Mouse (Mus musculus) forebrain, embryonic 11.5 days (tissue): ENCODE measurements at regions not wholly inside any gene's neighbourhood (a gene's known extent, or its start where the extent isn't known, plus 50 kb on each side); places are given as distances from the start of the nearest gene placed in this dataset.

Experiments
- ATAC-seq: fragments of 200-750 bp; cut with Nextera tagmentation; replicated peaks from 2 replicates; pipeline ENCODE4 v1.8.0; 2017; ENCODE audit warnings: moderate TSS enrichment; ENCODE audit not compliant: low FRiP score
- DNase-seq: peaks from one replicate; pipeline ENCODE4 v3.0.0-alpha.2; 2017; ENCODE audit warnings: low spot score
- H3K27ac ChIP-seq: fragments of 300-500 bp; sonication (generic); 2 replicates; pipeline ENCODE4 v1.5.1; 2014; ENCODE audit warnings: low read depth, low read length
- H3K27me3 ChIP-seq: fragments of 300-500 bp; sonication (generic); 2 replicates; pipeline ENCODE4 v1.6.1; 2014; ENCODE audit warnings: mild to moderate bottlenecking, low read length, mixed read lengths; ENCODE audit not compliant: control insufficient read depth, insufficient read depth
- H3K36me3 ChIP-seq: fragments of 300-500 bp; sonication (generic); 2 replicates; pipeline ENCODE4 v1.6.1; 2014; ENCODE audit warnings: mild to moderate bottlenecking, low read length, moderate library complexity, mixed read lengths; ENCODE audit not compliant: control insufficient read depth, insufficient read depth
- H3K4me1 ChIP-seq: fragments of 300-500 bp; sonication (generic); replicated peaks from 2 replicates; pipeline ENCODE4 v1.6.1; 2014; ENCODE audit warnings: low read length, mixed read lengths; ENCODE audit not compliant: control insufficient read depth, insufficient read depth
- H3K4me2 ChIP-seq: fragments of 300-500 bp; sonication (generic); 2 replicates; pipeline ENCODE4 v1.6.1; 2014; ENCODE audit warnings: low read depth, mild to moderate bottlenecking, low read length, moderate library complexity, mixed read lengths; ENCODE audit not compliant: severe bottlenecking
- H3K4me3 ChIP-seq: fragments of 300-500 bp; sonication (generic); 2 replicates; pipeline ENCODE4 v1.5.1; 2014; ENCODE audit warnings: low read depth, low read length
- H3K9ac ChIP-seq: fragments of 300-500 bp; sonication (generic); 2 replicates; pipeline ENCODE4 v1.6.1; 2014; ENCODE audit warnings: low read length
- H3K9me3 ChIP-seq: fragments of 300-500 bp; sonication (generic); 2 replicates; pipeline ENCODE4 v1.6.1; 2016; ENCODE audit warnings: low read length, mixed read lengths; ENCODE audit not compliant: control insufficient read depth
- WGBS: fragments of 180-500 bp; shearing (Covaris S2); extraction: QIAGEN DNeasy Blood & Tissue Kit; methylation state at CpG from one replicate; pipeline ENCODE4 v1.1.7; 2014; 5-methylcytosine and 5-hydroxymethylcytosine counted together

DNA sequence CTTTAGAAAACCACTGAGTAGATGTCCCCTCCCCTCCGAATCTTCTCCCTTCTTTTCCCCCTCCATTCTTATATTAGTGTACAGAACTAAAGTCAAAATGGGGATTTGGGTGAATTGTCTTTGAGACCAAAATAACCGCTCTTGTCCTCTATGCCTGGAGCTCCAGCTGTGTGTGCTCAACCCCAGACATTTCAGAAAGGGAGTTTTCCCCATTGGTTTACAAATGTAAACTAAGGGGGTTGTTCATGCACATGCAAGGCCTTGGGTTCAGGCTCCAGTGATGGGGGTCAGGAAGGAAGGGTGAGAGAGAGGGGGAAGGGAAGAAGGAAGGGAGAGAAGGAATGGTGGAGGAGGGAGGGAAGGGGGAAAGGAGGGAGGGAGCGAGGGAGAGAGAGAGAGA lies 117.8 kb upstream of the Mycn start:
- ATAC-seq (no peak), DNase-seq (no peak)
- no peaks in the 10 kb centered on the region for H3K4me1 ChIP-seq
- H3K4me2 ChIP-seq: no peak overlapping the region
- H3K9ac ChIP-seq: no peak overlapping the region
- no peaks in the 10 kb centered on the region for H3K36me3 ChIP-seq
- H3K9me3 ChIP-seq: no peaks in the 10 kb centered on the region; the same call in 1 of the 2 replicates
- no peak overlapping the region for H3K4me3 ChIP-seq
- WGBS: 80% methylated on average over 2 of the region's 3 CpGs
- no peak overlapping the region for H3K27ac ChIP-seq
- H3K27me3 ChIP-seq: no peaks in the 10 kb centered on the region

DNA sequence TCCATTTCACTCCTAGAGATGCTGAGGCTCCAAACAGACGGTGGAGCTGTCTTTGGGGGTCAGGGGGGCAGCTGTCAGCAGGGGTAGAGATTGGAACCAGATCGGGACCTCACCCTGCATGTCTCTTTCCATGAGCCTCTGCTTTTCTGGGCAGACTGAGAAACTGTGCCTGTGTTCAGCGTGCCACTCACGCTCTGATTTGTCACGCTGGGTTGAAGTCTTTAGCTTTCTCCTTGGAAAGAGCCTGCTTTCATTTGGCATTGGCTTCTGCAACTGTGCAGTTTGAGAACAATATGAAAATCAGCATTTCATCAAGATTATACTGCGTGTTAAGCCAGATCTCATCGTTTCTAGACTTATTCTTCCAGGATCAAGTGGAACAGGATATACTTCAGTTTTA lies 114.5 kb upstream of the Mycn start:
- Histone ChIP-seq H3K9me3 (no peaks in the 10 kb centered on the region; the same call in 1 of the 2 replicates), H3K27me3 (no peaks in the 10 kb centered on the region), H3K27ac (no peak overlapping the region), H3K36me3 (no peaks in the 10 kb centered on the region), H3K4me2 (no peak overlapping the region), H3K4me1 (peaks cover 2% of the 10 kb centered on the region; the same call in 1 of the 2 replicates), H3K4me3 (no peak overlapping the region), H3K9ac (no peak overlapping the region)
- DNase-seq: no peak
- 70% methylated on average over 7 of the region's 7 CpGs for WGBS
- ATAC-seq: no peak

- peaks cover 2% of the 10 kb centered on the region; the same call in 1 of the 2 replicates for H3K4me1 ChIP-seq
- H3K4me3 ChIP-seq: no peak overlapping the region
- no peaks in the 10 kb centered on the region for H3K27me3 ChIP-seq
- 76% methylated on average over 3 of the region's 3 CpGs for WGBS
- no peak overlapping the region for H3K27ac ChIP-seq
- H3K4me2 ChIP-seq: no peak overlapping the region
- H3K9ac ChIP-seq: no peak overlapping the region
- no peak for ATAC-seq
- no peak for DNase-seq
- H3K36me3 ChIP-seq: no peaks in the 10 kb centered on the region
- no peaks in the 10 kb centered on the region for H3K9me3 ChIP-seq
Measured at GRCm38 (mm10) chr12:13054611-13055010, 112.9 kb upstream of the Mycn start.

DNA sequence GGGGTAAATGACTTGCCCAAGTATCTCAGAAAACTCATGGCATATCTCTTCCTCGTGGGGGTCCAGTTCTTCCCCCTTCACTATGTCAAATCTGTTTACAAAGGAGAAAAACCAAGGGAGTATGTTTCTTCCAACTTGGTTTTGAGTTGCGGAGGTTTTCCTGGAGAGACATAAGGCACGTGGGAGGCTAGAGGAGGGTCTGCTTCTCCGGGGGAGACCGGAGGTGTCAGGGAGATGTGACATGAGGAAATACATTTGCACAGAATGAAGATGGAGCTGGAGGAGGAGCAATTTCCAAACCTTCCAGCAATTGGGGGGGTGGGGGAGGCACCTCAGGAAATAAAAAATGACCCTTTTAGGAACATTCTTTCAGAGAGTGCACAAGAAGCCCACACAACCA lies 112.0 kb upstream of the Mycn start:
- WGBS: 84% methylated on average over 5 of the region's 5 CpGs
- Histone ChIP-seq H3K36me3 (no peaks in the 10 kb centered on the region), H3K4me2 (no peak overlapping the region), H3K9me3 (no peaks in the 10 kb centered on the region), H3K4me1 (peaks cover 2% of the 10 kb centered on the region; the same call in 1 of the 2 replicates), H3K27ac (no peak overlapping the region), H3K27me3 (no peaks in the 10 kb centered on the region), H3K9ac (no peak overlapping the region), H3K4me3 (no peak overlapping the region)
- ATAC-seq (no peak), DNase-seq (no peak)

GRCm38 (mm10) chr12:13052845-13053623 lies 111.3 kb upstream of the Mycn start:
- WGBS: 56% methylated on average over 9 of the region's 9 CpGs
- Histone ChIP-seq H3K36me3 (no peaks in the 10 kb centered on the region), H3K4me2 (no peak overlapping the region), H3K9me3 (no peaks in the 10 kb centered on the region), H3K9ac (no peak overlapping the region), H3K4me3 (no peak overlapping the region), H3K27ac (no peak overlapping the region), H3K4me1 (peaks cover 6% of the 10 kb centered on the region; the same call in 1 of the 2 replicates), H3K27me3 (no peaks in the 10 kb centered on the region)
- no peak for DNase-seq
- ATAC-seq: no peak

DNA sequence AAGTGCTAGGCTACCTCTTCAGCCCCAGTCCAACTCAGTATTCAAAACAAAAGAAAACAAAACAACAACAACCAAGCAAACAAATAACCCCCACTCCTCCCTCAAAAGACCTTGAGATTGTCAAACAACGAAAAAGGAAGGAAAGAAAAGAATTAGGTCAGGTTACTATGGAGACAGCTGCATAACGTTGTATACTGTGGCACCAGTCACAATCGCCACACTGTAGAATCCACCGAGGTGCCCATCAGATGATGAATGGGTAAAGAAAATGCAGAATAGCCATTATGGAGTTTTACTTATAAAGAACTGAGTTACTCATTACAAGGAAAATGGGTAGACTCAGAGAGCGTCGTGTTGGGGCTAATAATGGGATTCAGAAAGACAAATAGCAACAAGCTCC lies 110.5 kb upstream of the Mycn start:
- no peak for DNase-seq
- Histone ChIP-seq H3K36me3 (no peaks in the 10 kb centered on the region), H3K9ac (no peak overlapping the region), H3K27ac (no peak overlapping the region), H3K27me3 (no peaks in the 10 kb centered on the region), H3K4me3 (no peak overlapping the region), H3K4me2 (no peak overlapping the region), H3K9me3 (no peaks in the 10 kb centered on the region), H3K4me1 (peaks cover 8% of the 10 kb centered on the region; the same call in 1 of the 2 replicates)
- ATAC-seq: no peak
- WGBS: 63% methylated on average over 6 of the region's 6 CpGs

- no peaks in the 10 kb centered on the region for H3K36me3 ChIP-seq
- H3K4me2 ChIP-seq: no peak overlapping the region
- no peak for DNase-seq
- H3K4me3 ChIP-seq: no peak overlapping the region
- no peak overlapping the region for H3K27ac ChIP-seq
- no peaks in the 10 kb centered on the region for H3K9me3 ChIP-seq
- no peak for ATAC-seq
- peaks cover 8% of the 10 kb centered on the region; the same call in 1 of the 2 replicates for H3K4me1 ChIP-seq
- 68% methylated on average over 8 of the region's 8 CpGs for WGBS
- no peaks in the 10 kb centered on the region for H3K27me3 ChIP-seq
- H3K9ac ChIP-seq: no peak overlapping the region
Measured at GRCm38 (mm10) chr12:13049659-13050058, 107.9 kb upstream of the Mycn start.

GRCm38 (mm10) chr12:13048168-13048727 lies 106.5 kb upstream of the Mycn start:
- no peak overlapping the region for H3K27ac ChIP-seq
- no peaks in the 10 kb centered on the region for H3K27me3 ChIP-seq
- no peak for ATAC-seq
- DNase-seq: no peak
- no peak overlapping the region for H3K4me2 ChIP-seq
- H3K4me1 ChIP-seq: peaks cover 8% of the 10 kb centered on the region; the same call in 1 of the 2 replicates
- no peak overlapping the region for H3K9ac ChIP-seq
- H3K9me3 ChIP-seq: no peaks in the 10 kb centered on the region
- H3K36me3 ChIP-seq: no peaks in the 10 kb centered on the region
- WGBS: 17% methylated on average over 13 of the region's 13 CpGs
- H3K4me3 ChIP-seq: no peak overlapping the region

DNA sequence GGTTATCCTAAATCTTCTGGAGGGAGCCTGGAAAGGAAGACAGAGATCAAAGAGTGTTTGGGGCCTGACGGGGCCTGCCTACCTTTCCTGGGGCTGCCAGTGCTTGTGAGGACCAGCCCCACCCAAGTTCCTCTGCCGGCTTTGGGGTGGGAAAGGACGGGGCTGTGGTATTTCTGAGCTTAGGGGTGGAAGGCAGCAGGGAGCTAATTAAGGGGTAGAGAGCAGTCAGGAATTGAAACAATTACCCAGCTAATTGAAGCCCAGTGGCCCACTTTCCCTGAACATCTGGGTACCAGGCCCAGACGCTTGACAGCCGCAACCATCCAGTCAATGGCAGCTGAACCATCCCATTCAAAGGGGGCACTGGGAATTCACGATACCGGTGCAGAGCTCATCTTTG lies 101.2 kb upstream of the Mycn start:
- H3K9me3 ChIP-seq: no peaks in the 10 kb centered on the region
- peaks cover 3% of the 10 kb centered on the region; the same call in 1 of the 2 replicates for H3K4me1 ChIP-seq
- no peak for ATAC-seq
- H3K27ac ChIP-seq: no peak overlapping the region
- no peak for DNase-seq
- no peak overlapping the region for H3K4me2 ChIP-seq
- no peak overlapping the region for H3K4me3 ChIP-seq
- no peaks in the 10 kb centered on the region for H3K36me3 ChIP-seq
- no peaks in the 10 kb centered on the region for H3K27me3 ChIP-seq
- no peak overlapping the region for H3K9ac ChIP-seq
- WGBS: 46% methylated on average over 7 of the region's 7 CpGs
